Mouse (Mus musculus): ENCODE results near the gene Eif2b2.

DNA sequence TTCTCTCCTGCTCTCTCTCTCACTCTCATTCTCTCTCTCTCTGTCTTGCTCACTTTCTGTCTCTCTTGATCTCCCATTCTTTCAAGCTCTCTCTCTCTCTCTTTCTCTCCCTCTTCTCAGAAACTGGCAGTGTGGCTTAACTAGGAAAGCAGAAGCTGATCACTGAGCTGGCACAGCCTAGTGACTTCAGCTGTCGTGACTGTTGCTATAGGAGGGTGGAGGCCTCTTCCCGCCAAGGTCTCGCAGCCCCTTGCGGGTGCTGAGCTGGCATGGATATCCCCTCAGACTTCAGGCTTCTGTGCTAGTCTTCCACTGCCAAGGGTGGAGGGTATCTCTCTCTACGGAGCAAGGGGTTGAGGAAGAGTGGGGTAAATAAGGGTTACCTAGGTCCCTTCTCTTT lies 36.4 kb upstream of the Eif2b2 start:
- TF ChIP-seq CTCF (IDR thresholded peaks at IDR 0.05; ENCODE audit: low read depth) (no peak), EP300 (IDR thresholded peaks at IDR 0.05; ENCODE audit: low read depth) (no peak)
